Mouse (Mus musculus): ENCODE results near the gene Cpt1c. TPM values are rescaled to one million over a fixed set of nuclear protein-coding genes. Genes with fewer than 3 reads are reported as not detected.

Cpt1c gene
- polyA plus RNA-seq, 1 experiment: 7.6 TPM

GRCm38 (mm10) chr7:45015957-45016612, 41.4 kb upstream of the Cpt1c start, which contains the start of gene Scaf1:
TSS of gene Scaf1 (minus strand) at chr7:45016363.
- peak within 1 kb of the TSS; percentile 89 for H3K4me3 ChIP-seq (ENCODE audit: low read depth, low read length)
- H3K4me1 ChIP-seq (ENCODE audit: control insufficient read depth, insufficient read depth, insufficient read length, low read length): peaks cover 5% of the 10 kb centered on the region; the same call in 1 of the 2 replicates
- under 1% methylated on average over 69 of the region's 69 CpGs for WGBS
- H3K27me3 ChIP-seq (ENCODE audit: control insufficient read depth, insufficient read depth, low read length): no peaks in the 10 kb centered on the region
- TF ChIP-seq POLR2A (IDR thresholded peaks at IDR 0.05; ENCODE audit: low read depth, low read length): peak; percentile 57
- no peak for TF ChIP-seq CTCF (IDR thresholded peaks at IDR 0.05; ENCODE audit: extremely low read depth, insufficient read length, insufficient replicate concordance, low read depth, low read length)
- peaks cover 18% of the 10 kb centered on the region for H3K36me3 ChIP-seq (ENCODE audit: control insufficient read depth, insufficient read depth, low read length)
- peak within 1 kb of the TSS; percentile 97 for H3K27ac ChIP-seq (ENCODE audit: insufficient read depth, low read depth, low read length)

- H3K27me3 ChIP-seq (ENCODE audit: control insufficient read depth, insufficient read depth, low read length): no peaks in the 10 kb centered on the region
- H3K27ac ChIP-seq (ENCODE audit: insufficient read depth, low read depth, low read length): peak overlapping the region; percentile 64
- peaks cover 23% of the 10 kb centered on the region for H3K36me3 ChIP-seq (ENCODE audit: control insufficient read depth, insufficient read depth, low read length)
- WGBS: under 1% methylated on average over 20 of the region's 20 CpGs
- TF ChIP-seq POLR2A (IDR thresholded peaks at IDR 0.05; ENCODE audit: low read depth, low read length) (no peak), CTCF (IDR thresholded peaks at IDR 0.05; ENCODE audit: extremely low read depth, insufficient read length, insufficient replicate concordance, low read depth, low read length) (no peak)
- peaks cover 5% of the 10 kb centered on the region; the same call in 1 of the 2 replicates for H3K4me1 ChIP-seq (ENCODE audit: control insufficient read depth, insufficient read depth, insufficient read length, low read length)
- H3K4me3 ChIP-seq (ENCODE audit: low read depth, low read length): peak overlapping the region; percentile 89
Measured at GRCm38 (mm10) chr7:45015344-45015956, 40.8 kb upstream of the Cpt1c start.

GRCm38 (mm10) chr7:45014096-45014451, 39.4 kb upstream of the Cpt1c start:
- WGBS: 94% methylated on average over 3 of the region's 3 CpGs
- Histone ChIP-seq H3K27me3 (ENCODE audit: control insufficient read depth, insufficient read depth, low read length) (no peaks in the 10 kb centered on the region), H3K4me3 (ENCODE audit: low read depth, low read length) (no peak overlapping the region), H3K27ac (ENCODE audit: insufficient read depth, low read depth, low read length) (no peak overlapping the region), H3K4me1 (ENCODE audit: control insufficient read depth, insufficient read depth, insufficient read length, low read length) (peaks cover 5% of the 10 kb centered on the region; the same call in 1 of the 2 replicates), H3K36me3 (ENCODE audit: control insufficient read depth, insufficient read depth, low read length) (peaks cover 34% of the 10 kb centered on the region)
- TF ChIP-seq CTCF (IDR thresholded peaks at IDR 0.05; ENCODE audit: extremely low read depth, insufficient read length, insufficient replicate concordance, low read depth, low read length) (no peak), POLR2A (IDR thresholded peaks at IDR 0.05; ENCODE audit: low read depth, low read length) (no peak)

- Histone ChIP-seq H3K27me3 (ENCODE audit: control insufficient read depth, insufficient read depth, low read length) (no peaks in the 10 kb centered on the region), H3K27ac (ENCODE audit: insufficient read depth, low read depth, low read length) (no peak overlapping the region), H3K4me3 (ENCODE audit: low read depth, low read length) (no peak overlapping the region), H3K4me1 (ENCODE audit: control insufficient read depth, insufficient read depth, insufficient read length, low read length) (0 out of 2 replicates have a peak, but pooled peaks cover 3% of the 10 kb centered on the region), H3K36me3 (ENCODE audit: control insufficient read depth, insufficient read depth, low read length) (peaks cover 39% of the 10 kb centered on the region)
- TF ChIP-seq POLR2A (IDR thresholded peaks at IDR 0.05; ENCODE audit: low read depth, low read length) (no peak), CTCF (IDR thresholded peaks at IDR 0.05; ENCODE audit: extremely low read depth, insufficient read length, insufficient replicate concordance, low read depth, low read length) (no peak)
- WGBS: 92% methylated on average over 16 of the region's 16 CpGs
Measured at GRCm38 (mm10) chr7:45013366-45014095, 38.9 kb upstream of the Cpt1c start.

GRCm38 (mm10) chr7:45012824-45013223, 38.2 kb upstream of the Cpt1c start:
- 84% methylated on average over 4 of the region's 4 CpGs for WGBS
- no peak overlapping the region for H3K27ac ChIP-seq (ENCODE audit: insufficient read depth, low read depth, low read length)
- peaks cover 46% of the 10 kb centered on the region for H3K36me3 ChIP-seq (ENCODE audit: control insufficient read depth, insufficient read depth, low read length)
- H3K4me3 ChIP-seq (ENCODE audit: low read depth, low read length): no peak overlapping the region
- no peaks in the 10 kb centered on the region for H3K4me1 ChIP-seq (ENCODE audit: control insufficient read depth, insufficient read depth, insufficient read length, low read length)
- TF ChIP-seq CTCF (IDR thresholded peaks at IDR 0.05; ENCODE audit: extremely low read depth, insufficient read length, insufficient replicate concordance, low read depth, low read length) (no peak), POLR2A (IDR thresholded peaks at IDR 0.05; ENCODE audit: low read depth, low read length) (no peak)
- no peaks in the 10 kb centered on the region for H3K27me3 ChIP-seq (ENCODE audit: control insufficient read depth, insufficient read depth, low read length)

- Histone ChIP-seq H3K4me1 (ENCODE audit: control insufficient read depth, insufficient read depth, insufficient read length, low read length) (no peaks in the 10 kb centered on the region), H3K27me3 (ENCODE audit: control insufficient read depth, insufficient read depth, low read length) (no peaks in the 10 kb centered on the region), H3K27ac (ENCODE audit: insufficient read depth, low read depth, low read length) (no peak overlapping the region), H3K36me3 (ENCODE audit: control insufficient read depth, insufficient read depth, low read length) (peaks cover 54% of the 10 kb centered on the region), H3K4me3 (ENCODE audit: low read depth, low read length) (no peak overlapping the region)
- WGBS: 96% methylated on average over 6 of the region's 6 CpGs
- TF ChIP-seq CTCF (IDR thresholded peaks at IDR 0.05; ENCODE audit: extremely low read depth, insufficient read length, insufficient replicate concordance, low read depth, low read length): no peak
- TF ChIP-seq POLR2A (IDR thresholded peaks at IDR 0.05; ENCODE audit: low read depth, low read length): no peak
Measured at GRCm38 (mm10) chr7:45012011-45012410, 37.4 kb upstream of the Cpt1c start.

GRCm38 (mm10) chr7:45008411-45008810, 33.8 kb upstream of the Cpt1c start:
- no peak overlapping the region for H3K27ac ChIP-seq (ENCODE audit: insufficient read depth, low read depth, low read length)
- WGBS: 95% methylated on average over 19 of the region's 19 CpGs
- no peaks in the 10 kb centered on the region for H3K4me1 ChIP-seq (ENCODE audit: control insufficient read depth, insufficient read depth, insufficient read length, low read length)
- H3K36me3 ChIP-seq (ENCODE audit: control insufficient read depth, insufficient read depth, low read length): peaks cover 86% of the 10 kb centered on the region
- no peaks in the 10 kb centered on the region for H3K27me3 ChIP-seq (ENCODE audit: control insufficient read depth, insufficient read depth, low read length)
- TF ChIP-seq POLR2A (IDR thresholded peaks at IDR 0.05; ENCODE audit: low read depth, low read length): no peak
- TF ChIP-seq CTCF (IDR thresholded peaks at IDR 0.05; ENCODE audit: extremely low read depth, insufficient read length, insufficient replicate concordance, low read depth, low read length): no peak
- no peak overlapping the region for H3K4me3 ChIP-seq (ENCODE audit: low read depth, low read length)
